Mouse (Mus musculus): ENCODE results near the gene Htr5a. TPM values are rescaled to one million over a fixed set of nuclear protein-coding genes. Genes with fewer than 3 reads are reported as not detected.

Htr5a gene
- total RNA-seq (2023) = not detected

GRCm38 (mm10) chr5:27841701-27842295 is at the start of gene Htr5a:
Htr5a (plus strand) TSS chr5:27842149.

Other genes with a start within 250 kb of the Htr5a start
- 10 to 100 TPM; 48.1 to 48.4 TPM for gene Paxip1, start 50.5 kb upstream of the Htr5a start, total RNA-seq (2023)
- gene Insig1, start 229.2 kb downstream of the Htr5a start, total RNA-seq (2023) = 10 to 100 TPM; 78.3 to 80.0 TPM

Data from T-cell, adult 66 days (primary cell).